Mouse (Mus musculus) lung, adult 2 months (tissue): Measurements from ENCODE around the gene Ndufs8.

ENCODE experiments used
- CTCF ChIP-seq: fragments of 200-500 bp; IDR thresholded peaks from 2 replicates; pipeline ENCODE4 v1.5.1; 2011; ENCODE audit warnings: mild to moderate bottlenecking, low read length, control low read depth; ENCODE audit not compliant: insufficient read depth
- POLR2A ChIP-seq: fragments of 200-500 bp; IDR thresholded peaks from 2 replicates; pipeline ENCODE4 v1.6.1; 2011; ENCODE audit warnings: low read depth, mild to moderate bottlenecking, control low read depth, low read length, borderline replicate concordance; ENCODE audit errors: extremely low read depth

- TF ChIP-seq CTCF (no peak), POLR2A (no peak)
Measured at GRCm38 (mm10) chr19:3952099-3952498, 39.5 kb upstream of the Ndufs8 start.
